Mouse (Mus musculus): ENCODE measurements around the gene Fcgr4.

Gene Fcgr4

GRCm38 (mm10) chr1:171011733-171012132 is 7.0 kb upstream of the Fcgr4 start:
- no peak for DNase-seq (ENCODE audit: low spot score)

GRCm38 (mm10) chr1:171016676-171017356 is 1.9 kb upstream of the Fcgr4 start:
- no peak for DNase-seq (ENCODE audit: low spot score)

DNA sequence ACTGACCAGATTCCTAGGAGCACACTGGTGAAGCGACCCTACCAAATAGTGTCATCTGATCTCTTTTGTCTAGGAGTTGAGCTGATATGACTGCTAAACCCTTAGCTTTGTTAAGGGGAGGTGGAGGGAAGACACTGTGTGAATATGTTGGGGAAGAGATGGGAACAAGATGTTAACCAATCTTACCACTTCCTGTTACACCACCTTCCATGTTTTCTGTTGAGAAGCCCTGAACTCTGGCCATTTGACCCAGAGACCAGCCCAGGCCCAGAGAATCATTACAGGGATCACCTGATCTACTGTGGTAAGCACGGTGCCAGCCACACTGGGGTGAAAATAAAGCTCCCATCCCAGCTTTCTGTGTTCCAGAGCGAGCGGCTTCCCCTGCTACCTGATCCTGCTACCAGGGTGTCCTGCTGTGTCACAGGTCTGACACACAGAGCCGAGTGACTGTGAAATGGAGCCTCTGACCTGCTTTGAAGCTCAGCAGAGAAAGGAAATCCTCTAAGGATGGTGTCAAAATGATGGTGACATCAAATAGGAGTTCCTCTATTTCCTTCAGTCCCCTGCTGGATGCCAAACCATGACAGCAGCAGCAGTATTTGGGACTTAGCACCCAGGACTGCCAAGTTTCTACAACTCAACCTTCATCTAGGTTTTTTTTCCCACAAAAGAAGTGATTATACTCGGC is 1.1 kb upstream of the Fcgr4 start:
- no peak for DNase-seq (ENCODE audit: low spot score)

GRCm38 (mm10) chr1:171019311-171019950 is 711 bp downstream of the Fcgr4 start:
- no peak for DNase-seq (ENCODE audit: low spot score)

- no peak for DNase-seq (ENCODE audit: low spot score)
Measured at GRCm38 (mm10) chr1:171031752-171032151, 13.0 kb downstream of the Fcgr4 start.

DNA sequence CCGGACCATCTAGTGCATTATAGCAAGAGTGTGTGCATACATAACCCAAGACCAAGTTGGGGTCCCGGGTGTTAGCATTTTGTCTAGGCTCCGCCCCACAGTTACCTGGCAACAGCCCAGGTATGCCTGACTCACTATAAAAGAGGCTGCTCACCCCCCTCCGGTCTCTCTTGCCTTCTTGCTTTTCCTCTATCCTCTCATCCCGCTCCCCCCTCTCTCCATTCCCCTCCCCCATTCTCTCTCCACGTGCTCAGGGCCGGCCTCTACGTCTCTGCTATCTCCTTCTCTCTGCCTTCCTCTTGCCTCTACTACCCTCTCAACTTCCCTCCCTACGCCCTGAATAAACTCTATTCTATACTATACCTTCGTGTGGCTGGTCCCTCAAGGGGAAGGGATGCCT is 14.0 kb downstream of the Fcgr4 start:
- DNase-seq (ENCODE audit: low spot score): no peak

DNA sequence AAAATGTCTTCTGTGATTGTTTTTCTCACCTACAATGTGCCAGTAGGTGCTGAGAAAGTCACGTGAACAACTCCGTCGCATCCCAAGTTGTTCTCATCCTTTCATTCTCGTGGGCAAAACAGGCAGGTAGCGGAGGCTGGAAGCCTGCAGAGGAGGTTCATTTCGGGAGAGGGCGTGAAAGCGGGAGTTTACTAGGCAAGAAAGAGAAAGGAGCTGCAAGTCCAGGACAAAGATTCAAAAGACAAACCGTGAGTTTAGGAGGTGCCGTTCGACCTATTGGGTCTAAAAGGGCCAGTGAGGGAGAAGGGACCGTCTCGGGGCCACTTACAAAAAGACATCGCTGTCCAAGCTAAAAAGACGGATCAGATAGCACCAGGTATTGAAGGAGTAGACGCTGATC is 14.5 kb downstream of the Fcgr4 start:
- no peak for DNase-seq (ENCODE audit: low spot score)

- DNase-seq (ENCODE audit: low spot score): peak; percentile 79
Measured at GRCm38 (mm10) chr1:171033756-171034155, 15.0 kb downstream of the Fcgr4 start.

- DNase-seq (ENCODE audit: low spot score): no peak
Measured at GRCm38 (mm10) chr1:171034201-171034600, 15.5 kb downstream of the Fcgr4 start.

DNA sequence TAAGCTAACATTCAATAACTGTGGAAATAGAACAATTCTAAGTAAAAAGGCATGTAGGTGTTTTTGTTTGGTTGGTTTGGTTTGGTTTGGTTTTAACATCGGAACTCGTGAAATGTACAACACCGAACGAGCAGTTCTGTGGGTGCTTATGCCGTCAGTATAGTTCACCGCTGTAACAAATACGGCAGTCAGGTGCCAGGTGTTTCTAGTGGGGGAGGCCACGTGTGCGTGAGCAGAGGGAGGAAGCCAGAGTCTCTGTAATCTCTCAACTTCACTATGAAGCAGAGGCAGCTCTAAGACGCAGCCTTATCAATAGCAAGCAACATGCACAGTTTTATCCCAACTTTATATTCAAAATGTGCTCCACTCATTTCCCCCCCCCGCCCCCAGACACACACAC is 16.9 kb downstream of the Fcgr4 start:
- no peak for DNase-seq (ENCODE audit: low spot score)

DNA sequence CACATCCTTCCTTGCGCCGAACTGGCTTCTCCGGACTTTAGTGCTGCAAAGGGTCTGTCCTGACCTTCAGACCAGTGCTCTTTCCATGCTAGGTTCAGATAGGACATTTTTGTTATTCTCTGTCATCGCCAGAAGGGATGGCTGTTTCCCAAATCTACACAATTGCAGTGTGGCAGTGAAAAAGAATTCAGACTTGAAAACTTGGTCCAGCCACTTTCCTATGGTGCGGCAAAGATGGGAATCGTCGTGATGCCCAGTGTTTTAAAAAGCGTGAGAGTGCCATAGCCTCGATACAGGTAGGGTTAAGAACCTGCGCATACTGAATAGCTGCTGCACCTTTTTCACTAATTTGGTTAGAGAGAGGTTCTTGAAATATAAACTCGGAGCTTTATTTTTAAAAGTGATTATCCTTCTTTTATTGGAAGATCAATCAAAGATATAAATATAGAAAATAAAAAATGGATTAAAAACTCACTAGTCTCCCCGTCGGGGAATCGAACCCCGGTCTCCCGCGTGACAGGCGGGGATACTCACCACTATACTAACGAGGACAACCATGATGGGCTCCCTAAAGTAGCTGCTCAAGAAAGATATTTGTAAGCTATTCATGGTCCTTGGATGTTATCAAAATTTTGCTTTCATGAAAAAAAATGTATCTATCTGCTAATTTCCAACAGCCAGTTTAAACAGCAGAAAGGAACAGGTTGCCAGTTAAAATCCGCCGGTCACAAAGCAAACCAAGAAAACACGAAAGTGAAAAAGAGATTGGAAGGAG is 18.0 kb downstream of the Fcgr4 start:
- DNase-seq (ENCODE audit: low spot score): peak; percentile 57

DNA sequence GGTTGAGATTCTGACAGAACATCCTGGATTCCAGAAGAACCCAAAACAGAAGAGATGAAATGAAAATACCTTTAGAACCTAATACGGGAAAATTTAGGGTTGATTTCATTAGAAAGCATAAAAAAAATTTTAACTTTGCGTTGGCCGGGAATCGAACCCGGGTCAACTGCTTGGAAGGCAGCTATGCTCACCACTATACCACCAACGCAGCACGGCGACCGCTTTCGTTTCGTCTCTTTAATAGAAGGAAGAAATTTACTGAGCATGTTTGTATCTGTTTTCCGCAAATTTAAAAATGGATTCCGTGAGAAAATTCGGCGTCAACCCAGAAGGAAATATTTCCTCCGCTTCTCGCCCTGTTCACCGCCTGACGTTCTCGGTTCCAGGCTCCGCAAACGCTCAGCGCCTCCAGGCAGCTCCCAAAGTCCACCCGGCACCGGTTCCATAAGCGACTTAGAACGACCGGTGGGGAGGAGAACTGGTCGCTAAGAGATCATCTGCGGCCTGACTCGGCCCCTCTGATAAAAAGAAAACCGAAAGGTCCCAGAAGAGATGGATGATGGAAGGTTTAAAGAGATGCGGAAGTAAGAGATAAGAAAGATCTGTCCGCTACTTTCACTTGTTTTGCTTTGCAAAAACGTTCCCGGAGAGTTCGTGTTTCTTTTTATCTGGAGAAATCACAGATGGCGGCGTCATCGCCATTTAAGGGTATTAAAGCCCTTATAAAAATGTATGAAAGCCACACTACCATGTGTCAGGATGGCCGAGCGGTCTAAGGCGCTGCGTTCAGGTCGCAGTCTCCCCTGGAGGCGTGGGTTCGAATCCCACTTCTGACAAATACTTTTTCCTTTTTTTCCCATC is 19.4 kb downstream of the Fcgr4 start:
- DNase-seq (ENCODE audit: low spot score): peak; percentile 71

DNA sequence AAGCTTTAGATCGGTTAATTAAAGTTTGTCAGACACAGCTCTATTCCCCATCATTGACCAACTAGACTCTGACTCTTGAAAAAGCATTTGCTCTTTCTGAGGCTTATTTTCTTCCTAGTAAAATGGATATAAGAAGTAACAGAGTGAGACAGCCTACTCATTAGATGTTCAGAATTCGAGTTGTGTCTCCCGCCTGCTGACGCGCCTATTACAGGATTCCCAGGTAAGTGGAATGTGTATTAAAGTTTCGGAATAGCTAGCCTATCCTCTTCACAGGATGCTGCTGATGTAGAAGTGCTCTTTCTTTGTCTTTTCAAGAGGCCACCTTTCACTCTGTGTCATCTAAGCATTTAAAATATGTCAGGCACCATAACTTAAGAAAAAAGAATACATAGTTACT is 20.4 kb downstream of the Fcgr4 start:
- no peak for DNase-seq (ENCODE audit: low spot score)

GRCm38 (mm10) chr1:171039880-171040279 is 21.2 kb downstream of the Fcgr4 start:
- no peak for DNase-seq (ENCODE audit: low spot score)

DNA sequence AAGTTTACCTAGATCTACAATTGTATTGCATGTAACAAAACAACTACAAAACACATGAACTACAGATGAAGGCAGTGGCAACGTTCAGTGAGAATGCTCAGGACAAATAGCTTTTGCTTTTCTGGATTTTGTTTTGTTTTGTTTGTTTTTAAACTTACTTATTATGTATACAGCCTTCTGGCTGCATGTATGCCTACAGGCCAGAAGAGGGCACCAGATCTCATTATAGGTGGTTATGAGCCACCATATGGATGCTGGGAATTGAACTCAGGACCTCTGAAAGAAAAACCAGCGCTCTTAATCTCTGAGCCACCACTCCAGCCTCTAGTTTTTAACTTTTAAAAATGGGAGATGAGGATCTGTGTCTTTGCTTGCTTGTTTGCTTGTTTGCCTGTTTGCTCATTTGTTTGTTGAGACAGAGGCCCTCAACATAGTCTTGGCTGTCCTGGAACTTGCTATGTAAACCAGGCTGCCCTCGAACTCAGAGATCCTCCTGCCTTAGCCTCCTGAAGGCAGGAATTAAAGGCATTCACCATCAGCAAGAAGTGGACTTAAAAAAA is 25.0 kb downstream of the Fcgr4 start:
- DNase-seq (ENCODE audit: low spot score): no peak

DNA sequence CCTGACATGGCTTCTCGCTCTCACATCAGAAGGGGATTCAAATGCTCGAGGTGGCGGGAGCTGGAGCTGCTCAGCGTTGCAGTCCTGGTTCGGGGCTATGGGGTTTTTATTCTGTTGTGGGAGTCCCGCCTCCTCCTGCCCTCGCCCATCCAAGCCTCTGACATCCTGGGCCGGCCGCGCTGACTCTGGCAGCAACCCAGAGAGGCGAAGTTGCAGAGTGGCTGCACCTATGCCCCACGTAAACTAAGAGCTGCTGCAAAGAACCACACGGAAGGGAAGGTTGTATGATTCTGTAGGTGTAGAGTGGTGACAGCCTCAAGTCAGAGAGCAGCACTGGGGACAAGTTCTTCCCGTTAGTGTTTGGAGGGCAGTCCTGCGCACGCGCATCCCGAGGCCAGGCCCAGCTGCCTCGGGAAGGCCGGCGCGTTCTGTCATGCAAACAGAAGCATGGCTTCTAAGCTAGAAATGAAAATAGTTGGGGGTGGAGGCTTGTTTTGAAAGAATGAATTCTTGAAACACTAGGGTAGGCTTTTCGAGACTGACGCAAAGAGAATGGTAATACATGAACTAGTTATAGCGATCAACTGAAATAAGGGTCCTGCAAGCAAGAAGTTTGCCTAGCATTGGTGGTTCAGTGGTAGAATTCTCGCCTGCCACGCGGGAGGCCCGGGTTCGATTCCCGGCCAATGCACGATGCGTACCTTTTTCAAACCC is 25.8 kb downstream of the Fcgr4 start:
- DNase-seq (ENCODE audit: low spot score): peak; percentile 85

GRCm38 (mm10) chr1:171045079-171045465 is 26.4 kb downstream of the Fcgr4 start:
- no peak for DNase-seq (ENCODE audit: low spot score)

DNA sequence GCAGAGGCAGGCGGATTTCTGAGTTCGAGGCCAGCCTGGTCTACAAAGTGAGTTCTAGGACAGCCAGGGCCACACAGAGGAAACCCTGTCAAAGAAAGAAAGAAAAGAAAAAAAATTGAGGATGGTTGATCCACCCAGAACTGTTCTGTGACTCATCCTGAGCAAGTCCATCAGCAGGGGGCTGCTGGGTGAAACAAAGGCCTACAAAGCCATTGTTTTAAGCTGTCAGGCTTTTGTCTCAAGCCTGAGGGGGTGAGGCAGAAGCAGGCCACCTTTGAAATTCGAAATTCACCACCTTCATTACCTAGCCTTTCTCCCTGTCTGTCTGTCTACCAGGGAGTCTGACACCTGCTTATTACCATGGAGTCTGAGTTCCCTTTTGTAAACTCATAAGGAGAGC is 27.8 kb downstream of the Fcgr4 start:
- no peak for DNase-seq (ENCODE audit: low spot score)

DNA sequence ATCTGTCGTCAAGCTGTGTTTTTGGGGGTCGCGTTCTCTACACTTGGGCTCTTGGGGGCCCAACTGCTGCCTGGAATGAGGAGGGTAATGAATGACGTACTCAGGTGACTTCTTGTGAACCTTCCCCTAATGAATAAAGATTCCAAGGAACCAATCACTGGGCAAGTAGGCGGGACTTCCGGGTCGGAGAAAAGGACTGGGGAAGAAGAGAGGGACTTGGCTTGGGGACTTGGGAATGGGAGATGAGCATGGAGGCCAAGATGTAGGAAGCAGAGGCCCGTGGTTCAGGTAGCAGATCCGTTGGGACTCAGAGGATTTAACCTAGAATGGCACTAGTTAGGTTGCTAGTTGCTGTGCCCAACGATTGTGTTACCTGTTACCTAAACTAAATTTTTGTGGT is 30.5 kb downstream of the Fcgr4 start:
- DNase-seq (ENCODE audit: low spot score): no peak

GRCm38 (mm10) chr1:171050774-171051173 is 32.1 kb downstream of the Fcgr4 start:
- DNase-seq (ENCODE audit: low spot score): no peak

- no peak for DNase-seq (ENCODE audit: low spot score)
Measured at GRCm38 (mm10) chr1:171053305-171053704, 34.6 kb downstream of the Fcgr4 start.
